Mouse (Mus musculus) ES-Bruce4 (cell line): ENCODE data around the gene Rrbp1.

Source experiments
- CTCF ChIP-seq: IDR thresholded peaks from one replicate; pipeline ENCODE4 v1.8.1; 2011; ENCODE audit warnings: low read depth, low read length
- EP300 ChIP-seq: IDR thresholded peaks from 2 replicates; pipeline ENCODE4 v1.6.1; 2011; ENCODE audit warnings: low read depth, low read length; ENCODE audit not compliant: insufficient read depth
- POLR2A ChIP-seq: IDR thresholded peaks from one replicate; pipeline ENCODE4 v1.8.1; 2011; ENCODE audit warnings: low read length; ENCODE audit not compliant: insufficient read depth

DNA sequence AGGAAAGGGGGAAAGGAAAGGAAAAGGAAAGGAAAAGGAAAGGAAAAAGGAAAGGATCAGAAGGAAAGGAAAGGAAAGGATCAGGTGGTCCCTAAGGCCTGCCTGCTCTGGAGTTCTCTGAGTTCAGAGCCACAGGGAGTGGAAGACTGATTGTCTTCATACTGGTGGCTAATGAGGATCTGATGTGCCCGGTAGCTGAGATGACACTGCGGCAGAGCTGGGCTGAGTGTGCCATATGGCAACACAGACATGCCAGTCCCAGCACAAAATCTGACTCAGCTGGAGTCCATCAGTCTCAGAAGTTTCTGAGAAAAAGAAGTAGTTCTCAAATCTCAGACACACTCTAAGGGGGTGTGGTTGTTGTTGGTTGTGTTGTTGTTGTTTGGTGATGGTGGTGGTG, 46.7 kb upstream of the Rrbp1 start:
- no peak for TF ChIP-seq EP300
- no peak for TF ChIP-seq POLR2A
- no peak for TF ChIP-seq CTCF
